Mouse (Mus musculus) adrenal gland, adult 18-20 months (tissue): Measurements from ENCODE around the gene Tsc22d1. TPM values are rescaled to one million over a fixed set of nuclear protein-coding genes. Genes with fewer than 3 reads are reported as not detected.
A peak's percentile ranks its signal among the peaks of the same experiment; 100 is the strongest.

Source experiments
- DNase-seq, 2 experiments: peaks; one replicate each; pipeline ENCODE4 v3.0.0; 2021 to 2022; ENCODE audit warnings: low spot score in 2 of 2
- total RNA-seq, 2 experiments: library from RNA; stranded (reverse); gene quantifications; 1 replicate in 1 of 2; 2 replicates in 1 of 2; pipeline ENCODE4 v1.2.3; 2021

The Tsc22d1 gene
- total RNA-seq, 2 experiments from 2014 or later: 945 to 1,401 TPM

DNA sequence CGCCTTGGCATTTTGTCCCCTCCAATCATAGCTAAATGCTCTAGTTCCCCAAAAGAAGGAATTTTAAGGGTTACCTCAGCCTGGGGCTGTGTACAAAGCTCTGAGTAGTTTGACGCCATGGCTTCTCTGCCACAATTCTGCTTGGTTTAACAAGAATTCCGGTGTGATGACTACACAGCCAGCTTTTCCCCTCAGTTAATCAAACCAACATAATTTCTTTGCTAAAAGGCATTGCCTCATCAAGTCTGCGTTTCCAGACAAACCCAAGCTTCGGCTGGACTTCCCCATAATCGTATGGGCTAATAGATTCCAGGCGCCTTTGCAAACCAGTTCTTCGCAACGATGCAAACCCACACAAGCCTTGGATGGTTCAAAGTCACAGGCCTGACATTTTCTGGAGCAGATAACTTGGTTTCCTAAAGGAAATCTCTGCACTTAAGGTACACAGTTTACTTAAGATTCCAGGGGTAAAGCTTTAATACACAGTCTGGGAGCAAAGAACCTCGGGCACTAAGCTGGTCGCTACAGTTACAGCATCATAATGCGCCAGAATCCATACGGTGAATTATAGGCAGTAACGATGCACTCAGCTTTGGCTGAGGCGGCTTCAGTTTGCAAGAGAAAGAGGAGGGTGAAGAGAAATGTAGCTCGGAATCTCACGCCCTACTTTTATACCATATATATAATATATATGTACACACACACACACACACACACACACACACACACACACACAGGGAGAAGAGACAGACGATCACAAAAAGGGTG is 140.7 kb downstream of the Tsc22d1 start:
- no peak for DNase-seq

DNA sequence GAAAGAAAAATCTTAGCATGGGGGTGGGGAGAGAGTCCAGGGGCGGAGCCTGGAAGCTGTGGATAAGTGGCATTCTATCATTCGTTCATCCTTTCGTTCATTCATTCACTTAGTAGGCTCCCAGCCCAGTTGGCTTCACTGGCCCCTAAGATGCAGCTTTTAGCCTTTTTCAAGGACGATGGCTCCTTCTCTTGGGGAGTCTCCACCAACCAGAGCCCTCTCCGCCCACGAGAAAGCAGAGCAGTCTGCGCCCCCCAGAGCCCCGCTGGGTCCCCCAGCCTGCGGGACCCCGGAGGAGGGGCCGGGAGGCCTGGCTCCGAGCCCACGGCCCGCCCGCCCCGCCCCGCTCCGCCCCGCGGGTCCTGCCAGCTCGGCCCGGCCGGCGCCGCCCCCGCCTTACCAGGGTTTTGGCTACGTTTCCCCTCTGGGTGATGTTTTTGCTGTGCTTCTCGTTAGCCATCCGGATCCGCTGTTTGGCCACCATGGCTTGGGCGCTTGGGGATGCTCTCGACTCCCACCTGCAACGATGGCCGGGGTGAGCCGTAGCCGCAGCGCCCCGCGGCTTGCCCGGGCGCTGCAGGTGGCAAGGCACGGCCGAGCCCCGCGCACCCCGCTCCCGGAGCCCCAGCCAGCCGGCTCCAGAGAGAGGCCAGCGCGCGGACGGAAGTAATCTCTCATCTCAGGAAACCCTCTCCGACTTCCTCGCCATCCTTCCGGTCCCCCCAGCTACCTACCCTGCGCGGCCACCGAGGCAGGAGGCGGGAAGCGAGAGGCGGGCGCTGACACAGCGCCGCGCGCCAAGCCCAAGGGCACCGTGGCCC is 141.5 kb downstream of the Tsc22d1 start:
- peak; percentile 71 to 72 for DNase-seq

- no peak for DNase-seq
These were observed 142.1 kb downstream of the Tsc22d1 start, which contains the start of gene Serp2 for GRCm38 (mm10) chr14:76556852-76557208. Serp2 (minus strand) TSS chr14:76556889.

Other genes with a start within 250 kb of the Tsc22d1 start
- gene Serp2, start 141.9 kb downstream of the Tsc22d1 start, total RNA-seq: 1 to 10 TPM; 4.8 to 5.0 TPM